Mouse (Mus musculus): ENCODE measurements around the gene Smarca2.

The Smarca2 gene

GRCm38 (mm10) chr19:26604755-26605300 is at the start of gene Smarca2:
Smarca2 (plus strand) TSS chr19:26605050.
- peak; percentile 94 for DNase-seq (ENCODE audit: low read depth, low spot score)

GRCm38 (mm10) chr19:26564850-26565249 is 40.0 kb upstream of the Smarca2 start:
- no peak for DNase-seq (ENCODE audit: low read depth, low spot score)

- no peak for DNase-seq (ENCODE audit: low read depth, low spot score)
Observed at GRCm38 (mm10) chr19:26566109-26566508, 38.7 kb upstream of the Smarca2 start.

GRCm38 (mm10) chr19:26568236-26568635 is 36.6 kb upstream of the Smarca2 start:
- no peak for DNase-seq (ENCODE audit: low read depth, low spot score)

GRCm38 (mm10) chr19:26568941-26569340 is 35.9 kb upstream of the Smarca2 start:
- DNase-seq (ENCODE audit: low read depth, low spot score) = no peak

GRCm38 (mm10) chr19:26569461-26569860 is 35.4 kb upstream of the Smarca2 start:
- no peak for DNase-seq (ENCODE audit: low read depth, low spot score)

GRCm38 (mm10) chr19:26579645-26580044 is 25.2 kb upstream of the Smarca2 start:
- no peak for DNase-seq (ENCODE audit: low read depth, low spot score)

GRCm38 (mm10) chr19:26580061-26580460 is 24.8 kb upstream of the Smarca2 start:
- DNase-seq (ENCODE audit: low read depth, low spot score) = no peak

GRCm38 (mm10) chr19:26594661-26595060 is 10.2 kb upstream of the Smarca2 start:
- no peak for DNase-seq (ENCODE audit: low read depth, low spot score)

GRCm38 (mm10) chr19:26601459-26601858 is 3.4 kb upstream of the Smarca2 start:
- DNase-seq (ENCODE audit: low read depth, low spot score) = peak; percentile 5

- DNase-seq (ENCODE audit: low read depth, low spot score) = no peak
Observed at GRCm38 (mm10) chr19:26603296-26603860, 1.5 kb upstream of the Smarca2 start.

- DNase-seq (ENCODE audit: low read depth, low spot score) = no peak
Observed at GRCm38 (mm10) chr19:26603906-26604754, 720 bp upstream of the Smarca2 start.

- DNase-seq (ENCODE audit: low read depth, low spot score) = peak; percentile 64
Observed at GRCm38 (mm10) chr19:26605438-26606320, 829 bp downstream of the Smarca2 start.

- DNase-seq (ENCODE audit: low read depth, low spot score) = peak; percentile 89
Observed at GRCm38 (mm10) chr19:26606321-26607155, 1.7 kb downstream of the Smarca2 start.

- no peak for DNase-seq (ENCODE audit: low read depth, low spot score)
Observed at GRCm38 (mm10) chr19:26607156-26607536, 2.3 kb downstream of the Smarca2 start.

GRCm38 (mm10) chr19:26607551-26608433 is 2.9 kb downstream of the Smarca2 start:
- DNase-seq (ENCODE audit: low read depth, low spot score) = peak; percentile 59

GRCm38 (mm10) chr19:26608434-26608812 is 3.6 kb downstream of the Smarca2 start:
- peak; percentile 53 for DNase-seq (ENCODE audit: low read depth, low spot score)

GRCm38 (mm10) chr19:26609637-26610036 is 4.8 kb downstream of the Smarca2 start:
- no peak for DNase-seq (ENCODE audit: low read depth, low spot score)

- no peak for DNase-seq (ENCODE audit: low read depth, low spot score)
Observed at GRCm38 (mm10) chr19:26612995-26613394, 8.1 kb downstream of the Smarca2 start.

GRCm38 (mm10) chr19:26613665-26614064 is 8.8 kb downstream of the Smarca2 start:
- no peak for DNase-seq (ENCODE audit: low read depth, low spot score)
